Mouse (Mus musculus) hindbrain, embryonic 15.5 days (tissue): ENCODE measurements at regions not wholly inside any gene's neighbourhood (a gene's known extent, or its start where the extent isn't known, plus 50 kb on each side); places are given as distances from the start of the nearest gene placed in this dataset. TPM values are rescaled to one million over a fixed set of nuclear protein-coding genes. Genes with fewer than 3 reads are reported as not detected.

Source experiments
- ATAC-seq: fragments of 200-750 bp; cut with Nextera tagmentation; 2 replicates; pipeline ENCODE4 v1.8.0; 2017; ENCODE audit warnings: low read depth, moderate number of reproducible peaks, moderate TSS enrichment; ENCODE audit not compliant: low FRiP score
- H3K27ac ChIP-seq: fragments of 300-500 bp; sonication (generic); replicated peaks from 2 replicates; pipeline ENCODE4 v1.5.1; 2015; ENCODE audit warnings: mild to moderate bottlenecking, inconsistent platforms
- H3K27me3 ChIP-seq: fragments of 300-500 bp; sonication (generic); 2 replicates; pipeline ENCODE4 v1.6.1; 2015; ENCODE audit warnings: control low read depth, inconsistent platforms
- H3K36me3 ChIP-seq: fragments of 300-500 bp; sonication (generic); 2 replicates; pipeline ENCODE4 v1.6.1; 2015; ENCODE audit warnings: control low read depth, inconsistent platforms
- H3K4me1 ChIP-seq: fragments of 300-500 bp; sonication (generic); replicated peaks from 2 replicates; pipeline ENCODE4 v1.6.1; 2015; ENCODE audit warnings: control low read depth, inconsistent platforms
- H3K4me2 ChIP-seq: fragments of 300-500 bp; sonication (generic); 2 replicates; pipeline ENCODE4 v1.6.1; 2015; ENCODE audit warnings: moderate library complexity, mild to moderate bottlenecking, inconsistent platforms
- H3K4me3 ChIP-seq: fragments of 300-500 bp; sonication (generic); 2 replicates; pipeline ENCODE4 v1.5.1; 2015; ENCODE audit warnings: mild to moderate bottlenecking, inconsistent platforms
- H3K9ac ChIP-seq: fragments of 300-500 bp; sonication (generic); 2 replicates; pipeline ENCODE4 v1.6.1; 2015; ENCODE audit warnings: inconsistent platforms
- H3K9me3 ChIP-seq: fragments of 300-500 bp; sonication (generic); 2 replicates; pipeline ENCODE4 v1.6.1; 2016; ENCODE audit warnings: control low read depth, inconsistent platforms
- WGBS: fragments of 180-500 bp; shearing (Covaris S2); methylation state at CpG from one replicate; pipeline ENCODE4 v1.1.7; 2015; 5-methylcytosine and 5-hydroxymethylcytosine counted together
- microRNA-seq: library from miRNA; unstranded; fragments of <30 nt; microRNA quantifications from one replicate; pipeline ENCODE4, GENCODE M21; 2016

- ATAC-seq = no peak
- 60% methylated on average over 5 of the region's 5 CpGs for WGBS
- no peaks in the 10 kb centered on the region for H3K4me1 ChIP-seq
These were observed 53.6 kb upstream of the Gm10320 start for GRCm38 (mm10) chr13:98545398-98545797.

GRCm38 (mm10) chr13:98544051-98544450, 52.2 kb upstream of the Gm10320 start:
- Histone ChIP-seq H3K9me3 (no peaks in the 10 kb centered on the region), H3K27me3 (0 out of 2 replicates have a peak, but pooled peaks cover 2% of the 10 kb centered on the region), H3K27ac (no peak overlapping the region), H3K4me2 (no peak overlapping the region), H3K36me3 (no peaks in the 10 kb centered on the region), H3K4me3 (no peak overlapping the region), H3K9ac (no peak overlapping the region), H3K4me1 (no peaks in the 10 kb centered on the region)
- ATAC-seq = no peak
- WGBS = 90% methylated on average over 10 of the region's 10 CpGs

More at GRCm38 (mm10) chr13:98545398-98545797, 53.6 kb upstream of the Gm10320 start:
- H3K4me3 ChIP-seq = no peak overlapping the region
- 0 out of 2 replicates have a peak, but pooled peaks cover 2% of the 10 kb centered on the region for H3K27me3 ChIP-seq
- no peak overlapping the region for H3K4me2 ChIP-seq
- H3K27ac ChIP-seq = no peak overlapping the region
- no peaks in the 10 kb centered on the region for H3K36me3 ChIP-seq
- H3K9me3 ChIP-seq = no peaks in the 10 kb centered on the region
- no peak overlapping the region for H3K9ac ChIP-seq

Small RNA genes in the stretch of these regions (microRNA-seq; reads per million reads assigned to microRNA genes)
- gene Gm22698 = not detected
